Mouse (Mus musculus): ENCODE data around the gene Hist1h4n.
A peak's percentile ranks its signal among the peaks of the same experiment; 100 is the strongest.
"Not testable (repeated sequence)": the region's sequence is repeated elsewhere in the genome, so short reads cannot be mapped to it uniquely, and the experiment has no call there.

The Hist1h4n gene

GRCm38 (mm10) chr13:21831418-21832394, at the start of gene Hist1h4n:
Gene Hist1h4n (minus strand): TSS chr13:21832196.
- not testable (repeated sequence) for DNase-seq (ENCODE audit: low read depth)

DNA sequence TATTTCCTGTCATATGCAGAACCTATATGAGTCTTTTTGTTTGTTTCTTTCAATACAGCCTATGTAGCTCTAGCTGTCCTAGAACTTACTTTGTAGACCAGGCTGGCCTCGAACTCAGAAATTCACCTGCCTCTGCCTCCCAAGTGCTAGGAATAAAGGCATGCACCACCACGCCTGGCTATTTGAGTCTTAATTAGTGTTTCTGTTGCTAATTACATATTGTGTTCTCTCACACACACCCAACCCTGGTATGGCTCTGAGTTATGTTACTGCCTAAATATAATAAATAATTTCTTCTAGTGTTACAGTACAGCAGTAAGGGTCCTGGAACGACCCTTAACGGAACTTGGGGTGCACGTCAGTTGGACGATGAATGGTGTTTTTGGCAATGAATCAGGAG, 48.7 kb upstream of the Hist1h4n start:
- no peak for DNase-seq (ENCODE audit: low read depth)

DNA sequence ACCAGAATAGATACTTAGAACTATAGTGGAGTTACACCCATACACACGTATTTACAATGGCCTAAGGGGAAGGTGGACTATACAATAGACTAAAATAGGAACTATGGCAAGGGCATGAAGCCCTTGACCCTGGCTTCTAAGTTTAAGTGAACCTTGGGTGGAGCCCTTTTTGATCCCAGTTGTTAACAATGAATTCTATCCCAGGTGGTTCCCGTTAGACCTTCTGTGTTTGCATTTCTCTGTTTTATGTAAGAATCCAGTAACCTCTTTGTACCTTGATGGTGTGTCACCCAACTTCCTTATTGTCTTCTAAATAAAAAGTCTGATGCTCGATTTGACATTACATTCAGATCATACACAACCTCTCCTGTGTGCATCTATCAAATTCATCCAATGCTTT, 33.5 kb upstream of the Hist1h4n start:
- DNase-seq (ENCODE audit: low read depth): not testable (repeated sequence)

DNA sequence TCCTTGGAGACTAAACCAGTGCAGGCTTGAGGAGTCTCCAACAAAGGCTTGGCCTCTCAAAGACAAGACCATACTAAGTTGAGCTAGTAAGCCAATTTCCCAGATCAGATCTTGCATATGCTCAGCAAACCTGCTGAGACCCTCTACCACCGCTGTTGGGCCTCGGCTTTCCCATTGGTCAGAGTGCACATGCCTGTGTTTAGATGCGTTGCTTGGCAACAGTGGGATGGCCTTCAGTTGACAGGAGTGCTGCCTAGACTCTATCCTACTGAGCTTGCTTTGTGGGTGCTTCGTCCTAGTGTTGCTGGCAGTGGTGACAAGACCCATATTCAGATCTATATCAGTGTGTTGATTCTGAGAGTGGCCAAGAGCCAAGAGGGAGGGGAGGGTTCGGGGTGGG, 29.6 kb upstream of the Hist1h4n start:
- DNase-seq (ENCODE audit: low read depth): no peak

DNA sequence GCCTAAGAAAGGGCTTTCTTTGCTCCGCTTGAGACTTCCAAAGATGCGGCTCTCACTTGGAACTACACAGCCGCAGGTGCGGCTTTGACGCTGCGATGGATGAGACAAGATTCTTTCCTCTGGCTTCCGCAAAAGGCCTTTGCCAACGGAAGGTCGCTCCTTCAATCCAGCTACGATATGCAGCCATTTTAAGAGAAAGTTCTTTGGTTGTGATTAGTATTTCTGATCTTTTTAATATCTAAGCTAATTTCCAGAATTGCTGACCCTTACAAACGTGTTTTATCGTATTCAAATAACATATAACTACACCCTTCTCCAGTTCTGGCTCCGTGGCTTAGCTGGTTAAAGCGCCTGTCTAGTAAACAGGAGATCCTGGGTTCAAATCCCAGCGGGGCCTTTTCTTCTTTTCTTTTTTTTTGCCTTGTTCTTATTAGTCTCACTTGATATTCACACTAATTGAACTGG, 23.7 kb upstream of the Hist1h4n start:
- DNase-seq (ENCODE audit: low read depth): peak; percentile 46

DNA sequence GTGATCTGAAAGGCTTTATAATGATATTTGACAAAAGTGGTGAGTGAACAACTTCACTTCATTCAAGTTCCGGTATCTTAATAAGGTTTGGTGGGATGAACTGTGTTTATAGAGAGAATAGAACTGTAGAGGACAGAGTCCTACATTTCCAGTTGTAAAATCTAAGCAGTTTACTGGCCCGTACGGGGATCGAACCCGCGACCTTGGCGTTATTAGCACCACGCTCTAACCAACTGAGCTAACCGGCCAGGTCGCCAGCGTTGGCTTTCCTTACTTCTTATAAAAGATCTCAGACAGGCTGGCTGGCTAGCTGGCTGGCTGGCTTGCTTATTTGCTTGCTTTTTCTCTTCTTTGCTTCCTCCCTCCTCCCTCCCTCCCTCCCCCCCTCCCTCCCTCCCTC, 23.1 kb upstream of the Hist1h4n start:
- peak; percentile 59 for DNase-seq (ENCODE audit: low read depth)

DNA sequence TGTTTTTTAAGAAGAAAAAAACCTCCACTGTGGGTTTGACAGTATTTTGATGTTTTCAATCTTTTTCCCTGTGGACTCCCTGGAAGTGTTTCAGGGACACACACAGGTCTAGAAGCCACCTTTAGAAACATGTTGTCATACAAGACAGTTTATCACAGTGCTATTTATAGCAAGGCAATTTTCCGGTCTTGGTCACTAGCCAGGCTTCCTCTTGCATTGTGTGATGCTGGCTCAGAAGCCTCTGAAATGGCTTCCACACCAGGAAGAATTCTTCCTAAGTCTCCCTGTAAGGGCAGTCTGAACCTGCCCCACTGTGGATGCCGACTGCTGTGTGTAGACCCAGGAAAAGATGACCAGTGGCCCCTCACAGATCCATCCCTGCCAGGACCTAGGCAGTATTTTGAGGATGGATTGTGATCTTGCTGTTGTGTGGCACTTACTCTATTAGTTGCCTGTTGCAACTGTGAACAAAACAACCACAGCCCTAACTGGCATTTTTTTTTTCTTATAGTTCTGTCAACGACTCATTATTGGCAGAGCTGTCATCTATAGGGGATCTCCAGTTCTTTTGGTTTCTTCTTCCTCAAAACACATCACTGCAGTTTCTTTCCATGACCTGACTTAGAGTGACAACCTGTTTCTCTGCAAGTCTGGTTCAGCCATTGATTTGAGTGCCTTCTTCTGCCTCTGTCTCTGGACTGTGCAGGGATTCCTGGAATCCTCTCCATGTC, 20.4 kb upstream of the Hist1h4n start:
- DNase-seq (ENCODE audit: low read depth): no peak

- DNase-seq (ENCODE audit: low read depth): not testable (repeated sequence)
These were observed 18.7 kb upstream of the Hist1h4n start for GRCm38 (mm10) chr13:21850696-21851095.

DNA sequence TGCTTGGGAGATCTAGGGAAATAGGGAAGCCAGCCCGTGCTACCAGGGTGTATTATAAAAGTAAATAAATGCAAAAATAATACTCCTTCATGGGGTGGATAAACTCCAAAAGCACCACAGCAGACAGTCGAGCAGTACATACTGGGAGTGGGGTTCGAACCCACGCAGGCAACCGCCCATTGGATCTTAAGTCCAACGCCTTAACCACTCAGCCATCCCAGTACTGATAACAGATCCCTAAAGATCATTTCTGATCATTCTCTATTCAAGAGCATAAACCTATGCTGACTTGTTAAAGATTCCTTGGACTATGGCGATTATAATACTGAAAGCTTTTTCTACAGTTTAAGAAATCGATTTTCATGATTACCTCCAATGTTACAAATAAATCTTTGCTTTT, 15.9 kb upstream of the Hist1h4n start:
- DNase-seq (ENCODE audit: low read depth): no peak

- DNase-seq (ENCODE audit: low read depth): not testable (repeated sequence)
These were observed 14.4 kb upstream of the Hist1h4n start for GRCm38 (mm10) chr13:21846356-21846755.

GRCm38 (mm10) chr13:21840508-21840907, 8.5 kb upstream of the Hist1h4n start:
- DNase-seq (ENCODE audit: low read depth): not testable (repeated sequence)

DNA sequence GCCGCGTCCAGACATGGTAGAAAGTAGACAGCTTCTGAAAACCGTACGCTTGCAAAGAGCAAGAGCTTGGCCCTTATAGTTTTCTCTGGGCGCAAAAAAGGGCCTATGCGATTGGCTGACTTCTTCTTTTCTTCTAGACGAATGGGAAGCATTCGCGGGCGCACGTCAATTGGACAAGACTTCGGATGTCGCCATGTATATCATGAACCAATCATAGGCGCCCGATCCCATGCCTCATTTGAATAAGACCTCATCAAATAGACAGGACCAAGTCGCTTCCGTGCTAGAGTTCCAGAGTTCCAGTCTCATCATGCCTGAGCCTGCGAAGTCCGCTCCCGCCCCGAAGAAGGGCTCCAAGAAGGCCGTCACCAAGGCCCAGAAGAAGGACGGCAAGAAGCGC, 1.5 kb upstream of the Hist1h4n start, which contains the start of the genes Hist1h2ap and Hist1h2br:
Gene Hist1h2ap, minus strand, starts transcription at position 47 of the 400 bp plus-strand sequence.
Gene Hist1h2br, plus strand, starts transcription at position 283 of the 400 bp plus-strand sequence.
- DNase-seq (ENCODE audit: low read depth): not testable (repeated sequence)

DNA sequence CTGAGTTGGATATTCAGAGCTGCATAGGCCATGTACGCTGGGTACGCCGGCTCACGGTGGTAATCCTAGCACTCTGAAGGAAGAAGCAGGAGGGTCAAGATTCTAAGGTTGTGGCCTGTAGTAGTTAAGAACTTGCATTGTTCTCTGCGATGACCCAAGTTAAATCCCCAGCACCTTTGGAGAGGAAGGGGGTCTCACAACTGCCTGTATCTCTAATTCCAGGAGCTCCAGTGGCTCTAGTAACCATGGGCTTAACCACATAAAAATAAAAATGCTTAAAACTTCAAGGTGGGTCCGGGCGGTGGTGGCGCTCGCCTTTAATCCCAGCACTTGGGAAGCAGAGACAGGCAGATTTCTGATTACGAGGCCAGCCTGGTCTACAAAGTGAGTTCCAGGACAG, 1.7 kb downstream of the Hist1h4n start:
- DNase-seq (ENCODE audit: low read depth): no peak

DNA sequence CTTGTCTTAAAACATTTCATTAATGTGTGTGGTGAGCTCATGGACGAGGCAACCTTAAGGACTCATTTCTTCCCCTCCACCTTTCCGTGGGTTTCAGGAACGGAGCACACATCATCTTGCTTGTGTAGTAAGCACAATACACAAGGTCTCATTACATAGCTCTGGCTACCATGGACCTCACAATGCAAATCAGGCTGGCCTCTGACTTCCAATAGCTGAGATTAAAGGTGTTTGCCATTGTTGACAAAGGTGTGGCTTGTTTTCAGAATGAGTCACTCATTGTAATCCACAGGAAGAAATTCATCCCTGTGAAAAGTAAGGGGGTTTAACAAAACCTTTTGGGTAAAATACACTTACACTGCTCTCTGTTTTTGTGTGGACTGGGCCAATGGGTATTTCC, 3.5 kb downstream of the Hist1h4n start:
- DNase-seq (ENCODE audit: low read depth): no peak

- not testable (repeated sequence) for DNase-seq (ENCODE audit: low read depth)
These were observed 11.7 kb downstream of the Hist1h4n start for GRCm38 (mm10) chr13:21820082-21820890.

DNA sequence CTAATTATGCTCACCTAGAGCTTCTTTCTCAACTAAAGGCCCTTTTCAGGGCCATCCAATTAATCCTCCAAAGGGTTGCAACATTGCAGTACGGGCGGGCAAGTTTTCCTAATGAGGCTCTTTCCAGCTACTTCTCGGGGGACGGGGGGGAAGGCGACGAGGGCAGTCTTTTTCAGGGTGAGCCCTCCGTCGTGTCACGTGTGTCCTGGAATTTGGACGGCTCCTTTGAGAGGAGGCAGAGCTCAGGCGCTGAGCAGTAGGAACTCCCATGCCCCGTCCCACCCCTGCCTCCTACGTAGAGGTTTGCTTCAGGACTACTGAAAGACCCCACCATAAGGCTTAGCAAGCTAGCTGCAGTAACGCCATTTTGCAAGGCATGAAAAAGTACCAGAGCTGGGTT, 19.9 kb downstream of the Hist1h4n start:
- not testable (repeated sequence) for DNase-seq (ENCODE audit: low read depth)

- DNase-seq (ENCODE audit: low read depth): not testable (repeated sequence)
These were observed 20.5 kb downstream of the Hist1h4n start, which contains the start of gene Hist1h4m for GRCm38 (mm10) chr13:21811539-21811938. Gene Hist1h4m (plus strand): TSS chr13:21811746.

DNA sequence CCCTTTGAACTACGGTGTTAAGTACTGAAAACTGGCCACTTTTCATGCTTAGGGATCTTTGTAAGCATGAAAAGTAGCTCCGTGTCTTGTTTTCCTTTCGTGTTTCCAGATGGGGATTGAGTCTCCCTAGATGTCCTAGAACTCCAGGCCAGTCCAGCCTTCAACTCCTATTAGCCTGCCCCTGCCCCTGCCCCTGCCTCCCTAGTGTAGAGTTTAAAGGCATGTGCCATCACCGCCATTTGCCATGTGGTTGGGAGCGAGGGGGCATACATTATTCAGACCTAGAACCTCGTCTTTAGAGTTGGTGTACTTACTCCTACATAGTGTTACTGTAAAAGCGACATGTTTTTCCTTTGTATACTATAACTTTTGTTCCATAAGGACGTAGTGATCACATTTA, 20.9 kb downstream of the Hist1h4n start:
- not testable (repeated sequence) for DNase-seq (ENCODE audit: low read depth)

DNA sequence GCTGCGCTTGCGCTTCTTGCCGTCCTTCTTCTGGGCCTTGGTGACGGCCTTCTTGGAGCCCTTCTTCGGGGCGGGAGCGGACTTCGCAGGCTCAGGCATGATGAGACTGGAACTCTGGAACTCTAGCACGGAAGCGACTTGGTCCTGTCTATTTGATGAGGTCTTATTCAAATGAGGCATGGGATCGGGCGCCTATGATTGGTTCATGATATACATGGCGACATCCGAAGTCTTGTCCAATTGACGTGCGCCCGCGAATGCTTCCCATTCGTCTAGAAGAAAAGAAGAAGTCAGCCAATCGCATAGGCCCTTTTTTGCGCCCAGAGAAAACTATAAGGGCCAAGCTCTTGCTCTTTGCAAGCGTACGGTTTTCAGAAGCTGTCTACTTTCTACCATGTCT, 21.9 kb downstream of the Hist1h4n start, which contains the start of the genes Hist1h2bq and Hist1h2ao:
Gene Hist1h2bq, minus strand, starts transcription at position 125 of the 400 bp plus-strand sequence.
Gene Hist1h2ao, plus strand, starts transcription at position 393 of the 400 bp plus-strand sequence.
- not testable (repeated sequence) for DNase-seq (ENCODE audit: low read depth)

GRCm38 (mm10) chr13:21803058-21803457, 28.9 kb downstream of the Hist1h4n start:
- not testable (repeated sequence) for DNase-seq (ENCODE audit: low read depth)

DNA sequence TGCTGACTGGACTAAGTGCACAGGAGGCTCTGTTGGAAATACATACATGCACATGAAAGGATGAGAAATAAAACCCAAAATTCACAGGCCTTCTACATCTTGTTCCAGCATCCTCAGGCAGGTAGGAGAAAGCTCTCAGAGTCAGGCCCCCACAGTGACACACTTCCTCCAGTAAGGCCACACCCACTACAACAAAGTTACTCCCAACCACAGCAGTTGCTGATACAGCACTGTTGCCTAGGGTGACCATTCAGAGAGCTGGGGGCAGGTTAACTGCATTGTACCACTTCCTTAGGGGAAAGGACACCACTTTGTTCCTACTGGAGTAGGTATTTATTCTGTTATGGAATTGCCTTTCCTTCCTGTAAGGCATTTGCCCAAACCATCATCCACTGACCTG, 34.8 kb downstream of the Hist1h4n start:
- not testable (repeated sequence) for DNase-seq (ENCODE audit: low read depth)
